Mouse (Mus musculus) intestine, embryonic 15.5 days (tissue): Measurements from ENCODE around the gene Pqlc2. TPM values are rescaled to one million over a fixed set of nuclear protein-coding genes. Genes with fewer than 3 reads are reported as not detected.

ENCODE experiments used
- polyA plus RNA-seq: library from polyadenylated mRNA; unstranded; fragments of >200 nt; fragmentation: Nextera tagmentation; extraction: Ambion mirVana; gene quantifications from 2 replicates; pipeline ENCODE4 v1.2.1, GENCODE M21; 2015

Pqlc2 gene
- polyA plus RNA-seq, 1 experiment from 2014 or later, result 19.3 TPM

Other genes starting within 250 kb of the Pqlc2 start
- gene Htr6, start 235.1 kb downstream of the Pqlc2 start, polyA plus RNA-seq, result 0.14 and 0.18 TPM in 2 replicates
- gene Nbl1, start 217.7 kb downstream of the Pqlc2 start, polyA plus RNA-seq, result 49.5 and 49.9 TPM in 2 replicates
- 640 and 702 TPM in 2 replicates for gene Minos1, start 179.6 kb downstream of the Pqlc2 start, polyA plus RNA-seq
- gene Capzb, start 117.8 kb downstream of the Pqlc2 start, polyA plus RNA-seq, result 410 and 425 TPM in 2 replicates
- gene Akr7a5, start within 50 bp of the Pqlc2 start, polyA plus RNA-seq, result 170 and 186 TPM in 2 replicates
- 119 and 122 TPM in 2 replicates for gene Mrto4, start 41.9 kb upstream of the Pqlc2 start, polyA plus RNA-seq
- gene Emc1, start 41.9 kb upstream of the Pqlc2 start, polyA plus RNA-seq, result 21.2 TPM in 2 replicates
- 52.7 and 59.0 TPM in 2 replicates for gene Ubr4, start 41.9 kb upstream of the Pqlc2 start, polyA plus RNA-seq
- 2.9 and 3.2 TPM in 2 replicates for gene Iffo2, start 219.8 kb upstream of the Pqlc2 start, polyA plus RNA-seq